Mouse (Mus musculus) neural tube, embryonic 15.5 days (tissue): ENCODE data around the gene Arhgap30. TPM values are rescaled to one million over a fixed set of nuclear protein-coding genes. Genes with fewer than 3 reads are reported as not detected.

Experiments
- ATAC-seq: fragments of 200-750 bp; cut with Nextera tagmentation; 2 replicates; pipeline ENCODE4 v1.8.0; 2017; ENCODE audit warnings: mild to moderate bottlenecking, moderate TSS enrichment, moderate library complexity; ENCODE audit not compliant: low FRiP score
- H3K27ac ChIP-seq: fragments of 300-500 bp; sonication (generic); replicated peaks from 2 replicates; pipeline ENCODE4 v1.5.1; 2015; ENCODE audit warnings: mild to moderate bottlenecking, inconsistent platforms
- H3K27me3 ChIP-seq: fragments of 300-500 bp; sonication (generic); replicated peaks from 2 replicates; pipeline ENCODE4 v1.6.1; 2015; ENCODE audit warnings: inconsistent platforms
- H3K36me3 ChIP-seq: fragments of 300-500 bp; sonication (generic); 2 replicates; pipeline ENCODE4 v1.6.1; 2015; ENCODE audit warnings: inconsistent platforms
- H3K4me1 ChIP-seq: fragments of 300-500 bp; sonication (generic); 2 replicates; pipeline ENCODE4 v1.6.1; 2015; ENCODE audit warnings: inconsistent platforms
- H3K4me2 ChIP-seq: fragments of 300-500 bp; sonication (generic); 2 replicates; pipeline ENCODE4 v1.6.1; 2015; ENCODE audit warnings: inconsistent platforms, mild to moderate bottlenecking, moderate library complexity
- H3K4me3 ChIP-seq: fragments of 300-500 bp; sonication (generic); replicated peaks from 2 replicates; pipeline ENCODE4 v1.5.1; 2015; ENCODE audit warnings: mild to moderate bottlenecking, inconsistent platforms
- H3K9ac ChIP-seq: fragments of 300-500 bp; sonication (generic); replicated peaks from 2 replicates; pipeline ENCODE4 v1.6.1; 2015; ENCODE audit warnings: mild to moderate bottlenecking, inconsistent platforms
- H3K9me3 ChIP-seq: fragments of 300-500 bp; sonication (generic); replicated peaks from 2 replicates; pipeline ENCODE4 v1.6.1; 2016; ENCODE audit warnings: inconsistent platforms
- WGBS: fragments of 180-500 bp; shearing (Covaris S2); methylation state at CpG from one replicate; pipeline ENCODE4 v1.1.7; 2015; ENCODE audit warnings: mixed read lengths; 5-methylcytosine and 5-hydroxymethylcytosine counted together
- polyA plus RNA-seq: library from polyadenylated mRNA; unstranded; fragments of >200 nt; fragmentation: Nextera tagmentation; extraction: Ambion mirVana; gene quantifications from 2 replicates; pipeline ENCODE4 v1.2.1, GENCODE M21; 2015

The Arhgap30 gene
- polyA plus RNA-seq, 1 experiment from 2014 or later = 0.88 TPM

DNA sequence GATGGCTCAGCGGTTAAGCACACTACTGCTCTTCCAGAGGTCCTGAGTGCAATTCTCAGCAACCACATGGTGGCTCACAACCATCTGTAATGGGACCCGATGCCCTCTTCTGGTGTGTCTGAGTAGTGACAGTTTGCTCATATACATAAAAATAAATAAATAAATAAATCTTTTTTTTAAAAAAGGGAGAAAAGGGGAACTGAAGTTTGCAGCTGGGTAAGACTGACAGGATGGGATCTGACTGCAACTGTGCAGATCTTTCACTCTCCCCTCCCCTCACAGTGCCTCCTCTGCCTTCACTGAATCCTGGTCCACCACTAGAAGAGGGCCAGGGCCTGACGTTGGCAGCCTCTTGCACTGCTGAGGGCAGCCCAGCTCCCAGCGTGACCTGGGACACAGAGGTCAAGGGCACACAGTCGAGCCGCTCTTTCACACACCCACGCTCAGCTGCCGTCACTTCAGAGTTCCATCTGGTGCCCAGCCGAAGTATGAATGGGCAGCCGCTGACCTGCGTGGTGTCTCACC is 6.6 kb upstream of the Arhgap30 start:
- Histone ChIP-seq H3K9ac (no peak overlapping the region), H3K27me3 (0 out of 2 replicates have a peak, but pooled peaks cover 3% of the 10 kb centered on the region), H3K27ac (no peak overlapping the region), H3K9me3 (no peaks in the 10 kb centered on the region), H3K4me1 (peaks cover 13% of the 10 kb centered on the region), H3K4me2 (no peak overlapping the region), H3K36me3 (no peaks in the 10 kb centered on the region), H3K4me3 (no peak overlapping the region)
- ATAC-seq = no peak
- 79% methylated on average over 11 of the region's 11 CpGs for WGBS

DNA sequence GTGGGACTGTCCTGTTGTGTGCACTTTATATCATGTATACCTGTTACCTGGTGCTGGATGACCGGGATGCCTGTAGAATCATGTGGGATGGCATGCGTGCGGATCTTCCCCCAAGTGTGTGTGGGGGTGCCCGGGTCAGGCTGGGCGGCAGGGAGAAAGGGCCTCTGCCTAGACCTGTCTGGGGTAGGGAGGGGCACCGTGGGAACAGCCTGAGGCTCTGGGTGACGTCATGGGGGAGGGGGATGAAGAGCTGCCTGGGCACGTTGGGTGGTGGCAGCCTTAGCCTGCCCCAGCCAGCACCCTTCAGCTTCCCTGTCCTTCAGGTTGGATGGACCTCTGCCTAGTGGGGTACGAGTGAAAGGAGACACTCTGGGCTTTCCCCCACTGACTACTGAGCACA is 4.4 kb upstream of the Arhgap30 start:
- no peaks in the 10 kb centered on the region for H3K36me3 ChIP-seq
- H3K4me3 ChIP-seq = no peak overlapping the region
- H3K27me3 ChIP-seq = 0 out of 2 replicates have a peak, but pooled peaks cover 3% of the 10 kb centered on the region
- ATAC-seq = no peak
- H3K4me1 ChIP-seq = peaks cover 13% of the 10 kb centered on the region
- H3K27ac ChIP-seq = no peak overlapping the region
- H3K9ac ChIP-seq = no peak overlapping the region
- H3K4me2 ChIP-seq = no peak overlapping the region
- WGBS = 79% methylated on average over 9 of the region's 9 CpGs
- H3K9me3 ChIP-seq = no peaks in the 10 kb centered on the region

GRCm38 (mm10) chr1:171385171-171385570 is 3.6 kb upstream of the Arhgap30 start:
- no peak overlapping the region for H3K9ac ChIP-seq
- H3K27me3 ChIP-seq = 0 out of 2 replicates have a peak, but pooled peaks cover 3% of the 10 kb centered on the region
- H3K4me1 ChIP-seq = peaks cover 6% of the 10 kb centered on the region
- no peak overlapping the region for H3K27ac ChIP-seq
- no peak for ATAC-seq
- WGBS = 74% methylated on average over 9 of the region's 9 CpGs
- no peak overlapping the region for H3K4me3 ChIP-seq
- no peaks in the 10 kb centered on the region for H3K36me3 ChIP-seq
- H3K4me2 ChIP-seq = no peak overlapping the region
- no peaks in the 10 kb centered on the region for H3K9me3 ChIP-seq

GRCm38 (mm10) chr1:171387099-171387498 is 1.7 kb upstream of the Arhgap30 start:
- no peak for ATAC-seq
- Histone ChIP-seq H3K27ac (no peak overlapping the region), H3K4me2 (no peak overlapping the region), H3K4me1 (0 out of 2 replicates have a peak, but pooled peaks cover 3% of the 10 kb centered on the region), H3K4me3 (no peak overlapping the region), H3K9me3 (no peaks in the 10 kb centered on the region), H3K27me3 (no peaks in the 10 kb centered on the region), H3K9ac (no peak overlapping the region), H3K36me3 (no peaks in the 10 kb centered on the region)
- 22% methylated on average over 6 of the region's 6 CpGs for WGBS

DNA sequence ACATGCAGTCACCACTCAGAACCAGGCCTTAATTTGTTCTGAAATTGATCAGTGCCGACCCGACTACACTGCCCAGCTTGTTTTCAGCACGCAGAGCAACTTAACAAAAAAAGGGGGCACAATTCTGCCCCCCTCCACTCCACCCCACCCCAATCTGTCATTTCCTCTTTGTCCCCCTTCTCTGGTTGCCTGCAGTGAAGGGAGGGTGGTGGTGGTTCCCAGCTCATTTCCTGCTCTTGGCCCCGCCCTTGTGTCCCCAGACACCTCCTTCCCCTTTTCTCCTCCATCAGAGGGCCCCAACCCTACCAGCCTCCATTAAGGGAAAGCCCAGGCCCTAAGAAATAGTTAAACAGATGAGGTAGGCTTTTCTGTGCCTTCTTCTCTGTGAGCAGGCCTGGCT is 1.3 kb downstream of the Arhgap30 start:
- H3K4me1 ChIP-seq = no peaks in the 10 kb centered on the region
- H3K27me3 ChIP-seq = no peaks in the 10 kb centered on the region
- no peak overlapping the region for H3K4me2 ChIP-seq
- no peak overlapping the region for H3K4me3 ChIP-seq
- H3K27ac ChIP-seq = no peak overlapping the region
- WGBS = 79% methylated on average over 4 of the region's 4 CpGs
- no peak for ATAC-seq
- H3K9ac ChIP-seq = no peak overlapping the region
- H3K9me3 ChIP-seq = no peaks in the 10 kb centered on the region
- no peaks in the 10 kb centered on the region for H3K36me3 ChIP-seq

DNA sequence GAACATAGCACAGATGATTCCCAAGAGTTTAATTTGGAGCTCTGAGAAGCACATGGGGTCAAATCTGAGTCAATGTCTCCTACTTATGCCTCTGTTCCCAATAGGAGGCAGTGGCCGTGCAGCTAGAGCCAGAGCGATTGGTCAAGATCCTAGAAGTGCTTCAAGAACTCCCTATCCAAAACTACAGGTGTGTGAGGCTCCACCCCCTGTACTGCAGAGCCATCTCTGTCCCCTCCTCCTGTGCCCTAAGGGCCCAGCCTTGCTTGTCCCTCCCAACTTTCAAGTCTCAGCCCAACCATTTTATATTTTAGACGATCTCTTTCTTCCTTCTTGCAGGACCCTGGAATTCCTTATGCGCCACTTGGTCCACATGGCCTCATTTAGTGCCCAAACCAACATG is 13.1 kb downstream of the Arhgap30 start:
- Histone ChIP-seq H3K4me2 (no peak overlapping the region), H3K4me1 (no peaks in the 10 kb centered on the region), H3K36me3 (no peaks in the 10 kb centered on the region), H3K27me3 (0 out of 2 replicates have a peak, but pooled peaks cover 5% of the 10 kb centered on the region), H3K27ac (no peak overlapping the region), H3K9ac (no peak overlapping the region), H3K4me3 (no peak overlapping the region), H3K9me3 (no peaks in the 10 kb centered on the region)
- ATAC-seq = no peak
- 88% methylated on average over 4 of the region's 4 CpGs for WGBS

- Histone ChIP-seq H3K9me3 (no peaks in the 10 kb centered on the region), H3K4me3 (no peak overlapping the region), H3K9ac (no peak overlapping the region), H3K36me3 (no peaks in the 10 kb centered on the region), H3K27ac (no peak overlapping the region), H3K27me3 (0 out of 2 replicates have a peak, but pooled peaks cover 14% of the 10 kb centered on the region), H3K4me1 (no peaks in the 10 kb centered on the region), H3K4me2 (no peak overlapping the region)
- ATAC-seq = no peak
- 84% methylated on average over 6 of the region's 9 CpGs for WGBS
Observed at GRCm38 (mm10) chr1:171402991-171403390, 14.2 kb downstream of the Arhgap30 start.

DNA sequence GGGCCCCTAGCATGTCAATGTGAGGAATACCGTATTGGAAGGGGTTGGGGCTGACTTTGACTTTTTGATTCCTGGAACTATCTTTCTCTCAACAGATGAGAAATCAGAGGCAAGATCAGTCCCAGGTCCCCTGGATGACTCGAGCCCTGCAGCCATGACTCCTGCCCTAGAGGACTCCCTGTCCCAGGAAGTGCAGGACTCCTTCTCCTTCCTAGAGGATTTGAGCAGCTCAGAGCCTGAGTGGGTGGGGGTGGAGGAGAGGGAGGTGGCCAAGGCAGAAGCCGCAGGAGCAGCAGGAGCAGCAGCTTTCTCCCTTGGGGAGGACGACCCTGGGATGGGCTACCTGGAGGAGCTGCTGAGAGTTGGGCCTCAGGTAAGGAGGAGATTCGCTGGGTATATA is 18.5 kb downstream of the Arhgap30 start:
- H3K4me1 ChIP-seq = no peaks in the 10 kb centered on the region
- peaks cover 23% of the 10 kb centered on the region for H3K27me3 ChIP-seq
- no peaks in the 10 kb centered on the region for H3K36me3 ChIP-seq
- no peak overlapping the region for H3K27ac ChIP-seq
- no peak overlapping the region for H3K4me2 ChIP-seq
- no peak overlapping the region for H3K4me3 ChIP-seq
- no peaks in the 10 kb centered on the region for H3K9me3 ChIP-seq
- 83% methylated on average over 5 of the region's 5 CpGs for WGBS
- H3K9ac ChIP-seq = no peak overlapping the region
- ATAC-seq = no peak

DNA sequence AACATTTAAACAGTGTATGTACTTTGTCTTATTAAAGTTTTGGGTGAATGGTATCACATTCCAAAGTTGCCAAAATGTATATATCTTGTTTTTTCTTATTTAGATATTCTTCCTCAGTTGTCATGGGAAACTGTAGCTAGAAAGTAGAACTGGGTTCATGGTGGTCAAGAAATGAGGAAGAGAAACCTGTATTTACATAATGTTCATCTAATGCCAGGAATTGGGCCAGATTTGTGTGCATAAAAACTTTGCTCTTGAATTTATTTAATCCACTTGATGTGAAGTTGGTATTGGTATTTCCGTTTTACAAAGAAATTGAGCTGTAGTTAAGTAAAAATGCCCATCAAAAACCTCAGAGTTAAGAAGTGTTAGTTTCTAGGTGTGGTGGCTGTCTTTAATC is 21.5 kb downstream of the Arhgap30 start:
- ATAC-seq = no peak
- Histone ChIP-seq H3K4me3 (no peak overlapping the region), H3K27ac (no peak overlapping the region), H3K36me3 (peaks cover 2% of the 10 kb centered on the region; the same call in 1 of the 2 replicates), H3K4me1 (peaks cover 21% of the 10 kb centered on the region), H3K9ac (no peak overlapping the region), H3K27me3 (peaks cover 23% of the 10 kb centered on the region), H3K4me2 (no peak overlapping the region), H3K9me3 (no peaks in the 10 kb centered on the region)
- WGBS = 93% methylated on average over 1 of the region's 1 CpGs

- peak within 1 kb of the TSS; percentile 62 for H3K4me2 ChIP-seq
- H3K9me3 ChIP-seq = no peaks in the 10 kb centered on the region
- WGBS = under 1% methylated on average over 36 of the region's 36 CpGs
- peak; percentile 98 for ATAC-seq
- peak within 1 kb of the TSS; percentile 85 for H3K9ac ChIP-seq
- H3K4me1 ChIP-seq = peaks cover 21% of the 10 kb centered on the region
- peak within 1 kb of the TSS; percentile 95 for H3K27ac ChIP-seq
- peaks cover 10% of the 10 kb centered on the region for H3K36me3 ChIP-seq
- peaks cover 23% of the 10 kb centered on the region for H3K27me3 ChIP-seq
- peak within 1 kb of the TSS; percentile 74 for H3K4me3 ChIP-seq
Observed at GRCm38 (mm10) chr1:171410947-171411484, 22.3 kb downstream of the Arhgap30 start, which contains the start of gene Usf1. Gene Usf1, plus strand, starts transcription at chr1:171411313.

- peak; percentile 78 for ATAC-seq
- WGBS = under 1% methylated on average over 36 of the region's 39 CpGs
Observed at GRCm38 (mm10) chr1:171411492-171411941, 22.8 kb downstream of the Arhgap30 start.

DNA sequence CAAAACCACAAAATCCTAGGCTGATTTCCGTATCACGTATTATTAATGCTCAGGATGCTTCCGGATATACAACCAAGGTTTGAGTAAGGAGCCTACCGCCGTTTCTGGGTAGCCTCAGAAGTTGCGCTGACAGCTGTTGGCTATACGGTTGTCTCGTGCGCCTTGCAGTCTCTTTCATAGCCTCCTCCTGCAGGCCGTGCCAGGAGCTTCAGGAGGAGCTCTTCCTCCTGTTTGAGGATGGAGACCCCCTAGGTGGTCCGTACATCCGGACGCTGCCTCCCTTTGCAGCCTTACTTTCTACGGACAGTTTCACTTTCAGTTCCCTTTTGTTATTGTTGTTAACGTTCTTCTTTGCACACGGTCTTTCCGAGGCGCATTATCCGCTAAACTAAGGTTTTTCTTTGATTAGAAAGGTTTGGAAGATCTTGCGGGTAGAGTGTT is 23.3 kb downstream of the Arhgap30 start:
- Histone ChIP-seq H3K4me3 (peak overlapping the region; percentile 74), H3K27me3 (peaks cover 17% of the 10 kb centered on the region)
- WGBS = under 1% methylated on average over 20 of the region's 20 CpGs

More at GRCm38 (mm10) chr1:171411492-171411941, 22.8 kb downstream of the Arhgap30 start:
- Histone ChIP-seq H3K4me2 (peak overlapping the region; percentile 62), H3K4me3 (peak overlapping the region; percentile 74), H3K27me3 (peaks cover 21% of the 10 kb centered on the region), H3K27ac (peak overlapping the region; percentile 95), H3K36me3 (peaks cover 15% of the 10 kb centered on the region), H3K9ac (peak overlapping the region; percentile 85), H3K9me3 (no peaks in the 10 kb centered on the region), H3K4me1 (peaks cover 21% of the 10 kb centered on the region)

More for the DNA sequence above, 23.3 kb downstream of the Arhgap30 start:
- Histone ChIP-seq H3K27ac (peak overlapping the region; percentile 95), H3K9ac (peak overlapping the region; percentile 85), H3K9me3 (no peaks in the 10 kb centered on the region), H3K4me2 (peak overlapping the region; percentile 62), H3K36me3 (peaks cover 20% of the 10 kb centered on the region), H3K4me1 (peaks cover 21% of the 10 kb centered on the region)
- peak; percentile 59 for ATAC-seq
